Mouse (Mus musculus) stomach, embryonic 15.5 days (tissue): ENCODE data around the gene Gramd1c. TPM values are rescaled to one million over a fixed set of nuclear protein-coding genes. Genes with fewer than 3 reads are reported as not detected.
A peak's percentile ranks its signal among the peaks of the same experiment; 100 is the strongest.

Source experiments
- ATAC-seq: fragments of 200-750 bp; cut with Nextera tagmentation; 2 replicates; pipeline ENCODE4 v1.8.0; 2017; ENCODE audit warnings: low read depth, moderate number of reproducible peaks, moderate TSS enrichment; ENCODE audit not compliant: insufficient read depth, low FRiP score
- H3K27ac ChIP-seq: fragments of 300-500 bp; sonication (generic); 2 replicates; pipeline ENCODE4 v1.5.1; 2015; ENCODE audit warnings: mild to moderate bottlenecking, inconsistent platforms
- H3K27me3 ChIP-seq: fragments of 300-500 bp; sonication (generic); replicated peaks from 2 replicates; pipeline ENCODE4 v1.6.1; 2015; ENCODE audit warnings: inconsistent platforms
- H3K36me3 ChIP-seq: fragments of 300-500 bp; sonication (generic); 2 replicates; pipeline ENCODE4 v1.6.1; 2015; ENCODE audit warnings: inconsistent platforms
- H3K4me1 ChIP-seq: fragments of 300-500 bp; sonication (generic); 2 replicates; pipeline ENCODE4 v1.6.1; 2015; ENCODE audit warnings: inconsistent platforms
- H3K4me2 ChIP-seq: fragments of 300-500 bp; sonication (generic); 2 replicates; pipeline ENCODE4 v1.6.1; 2015; ENCODE audit warnings: mild to moderate bottlenecking, inconsistent platforms
- H3K4me3 ChIP-seq: fragments of 300-500 bp; sonication (generic); replicated peaks from 2 replicates; pipeline ENCODE4 v1.5.1; 2015; ENCODE audit warnings: inconsistent platforms
- H3K9ac ChIP-seq: fragments of 300-500 bp; sonication (generic); 2 replicates; pipeline ENCODE4 v1.6.1; 2015; ENCODE audit warnings: inconsistent platforms
- H3K9me3 ChIP-seq: fragments of 300-500 bp; sonication (generic); 2 replicates; pipeline ENCODE4 v1.6.1; 2016; ENCODE audit warnings: inconsistent platforms
- WGBS: fragments of 180-500 bp; shearing (Covaris S2); methylation state at CpG from one replicate; pipeline ENCODE4 v1.1.7; 2015; 5-methylcytosine and 5-hydroxymethylcytosine counted together
- polyA plus RNA-seq: library from polyadenylated mRNA; unstranded; fragments of >200 nt; fragmentation: Nextera tagmentation; extraction: Ambion mirVana; gene quantifications from 2 replicates; pipeline ENCODE4 v1.2.1, GENCODE M21; 2015

Gramd1c gene
- polyA plus RNA-seq, 1 experiment from 2014 or later: 6.6 TPM

DNA sequence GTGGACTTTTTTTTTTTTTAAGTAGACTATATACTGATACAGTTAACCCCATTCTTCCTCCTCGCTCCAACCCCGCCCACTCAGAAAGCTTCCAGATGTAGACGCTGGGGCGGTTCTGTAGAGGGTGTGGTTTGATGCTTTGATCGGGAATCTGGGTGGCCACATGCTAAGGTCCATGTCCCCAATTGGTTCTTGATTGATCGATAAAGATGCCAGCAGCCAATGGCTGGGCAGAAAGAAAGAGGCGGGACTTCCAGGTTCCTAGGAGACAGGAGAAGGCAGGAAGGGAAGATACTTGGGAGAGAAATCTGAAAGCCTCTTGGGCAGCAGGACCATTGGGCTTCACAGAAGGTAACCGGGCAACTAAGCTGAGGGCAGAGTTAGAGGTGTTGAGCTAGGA, 7.4 kb downstream of the Gramd1c start:
- H3K36me3 ChIP-seq: no peaks in the 10 kb centered on the region

DNA sequence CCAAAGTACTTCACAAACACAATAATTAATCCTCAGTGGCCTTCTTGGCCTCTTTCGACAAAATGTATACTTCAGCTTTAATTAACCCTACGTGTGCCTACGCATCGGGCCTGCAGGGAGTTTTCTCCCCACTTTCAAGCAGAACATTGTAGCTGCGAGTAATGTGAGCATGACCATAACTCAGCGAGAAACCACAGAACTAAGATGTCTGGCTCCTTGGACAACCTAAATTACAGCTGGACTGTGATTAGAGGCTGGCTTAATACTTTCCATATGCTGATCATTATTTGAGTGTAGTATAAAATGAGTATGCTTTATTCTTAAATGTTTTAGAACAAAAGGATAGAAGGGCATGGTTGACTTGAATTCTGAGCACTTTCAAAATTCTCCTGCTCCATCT, 9.9 kb downstream of the Gramd1c start:
- no peak overlapping the region for H3K4me2 ChIP-seq
- H3K27ac ChIP-seq: no peak overlapping the region
- H3K4me3 ChIP-seq: no peak overlapping the region
- H3K4me1 ChIP-seq: no peaks in the 10 kb centered on the region
- WGBS: 48% methylated on average over 6 of the region's 6 CpGs
- no peak overlapping the region for H3K9ac ChIP-seq
- H3K9me3 ChIP-seq: no peaks in the 10 kb centered on the region
- no peak for ATAC-seq
- H3K27me3 ChIP-seq: no peaks in the 10 kb centered on the region
- no peaks in the 10 kb centered on the region for H3K36me3 ChIP-seq

More for the DNA sequence above, 7.4 kb downstream of the Gramd1c start:
- H3K27me3 ChIP-seq: no peaks in the 10 kb centered on the region
- no peak for ATAC-seq
- 0 out of 2 replicates have a peak, but pooled peaks cover 3% of the 10 kb centered on the region for H3K4me1 ChIP-seq
- 63% methylated on average over 8 of the region's 8 CpGs for WGBS
- no peak overlapping the region for H3K4me3 ChIP-seq
- no peak overlapping the region for H3K4me2 ChIP-seq
- H3K9ac ChIP-seq: no peak overlapping the region
- no peak overlapping the region for H3K27ac ChIP-seq
- no peaks in the 10 kb centered on the region for H3K9me3 ChIP-seq

DNA sequence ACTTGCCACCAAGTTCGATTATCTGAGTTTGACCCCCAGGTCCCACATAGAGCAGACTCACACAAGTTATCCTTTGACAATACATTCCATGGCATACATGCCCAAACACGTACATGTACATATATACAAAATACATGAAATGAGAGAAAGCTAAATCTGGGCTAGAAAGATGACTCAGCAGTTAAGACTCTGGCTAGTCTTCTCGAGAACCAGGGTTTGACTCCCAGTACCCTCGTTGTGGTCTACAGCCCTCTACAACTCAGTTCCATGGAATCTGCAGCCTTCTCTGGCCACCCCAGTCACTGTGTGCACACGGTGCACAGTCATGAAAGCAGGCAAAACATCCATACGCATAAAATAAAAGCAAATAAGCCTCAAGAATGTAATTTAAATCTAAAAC, 10.8 kb downstream of the Gramd1c start:
- Histone ChIP-seq H3K4me1 (no peaks in the 10 kb centered on the region), H3K27me3 (no peaks in the 10 kb centered on the region), H3K36me3 (no peaks in the 10 kb centered on the region), H3K27ac (no peak overlapping the region), H3K9me3 (no peaks in the 10 kb centered on the region), H3K9ac (no peak overlapping the region), H3K4me2 (no peak overlapping the region), H3K4me3 (no peak overlapping the region)
- WGBS: 74% methylated on average over 6 of the region's 6 CpGs
- ATAC-seq: no peak

DNA sequence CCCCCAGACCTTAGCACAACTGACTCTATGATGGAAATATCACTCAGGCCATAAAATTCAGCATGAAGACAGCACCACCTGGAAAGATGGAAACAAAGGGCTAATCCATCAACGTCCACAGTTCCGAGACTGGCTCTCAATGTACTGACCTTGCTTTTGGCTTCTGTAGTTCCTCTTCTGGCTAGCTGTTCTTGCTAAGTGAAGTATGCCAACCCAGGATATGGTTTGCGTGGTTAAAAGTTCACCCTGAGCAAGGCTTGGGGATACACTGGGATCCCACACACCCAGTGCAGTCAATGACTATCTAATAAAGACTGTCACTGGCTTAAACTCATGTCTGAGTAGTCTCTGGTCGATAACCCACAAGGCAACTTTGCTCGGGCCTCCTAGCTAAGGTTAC, 13.0 kb downstream of the Gramd1c start:
- no peak overlapping the region for H3K27ac ChIP-seq
- 77% methylated on average over 5 of the region's 5 CpGs for WGBS
- H3K4me3 ChIP-seq: no peak overlapping the region
- H3K4me2 ChIP-seq: no peak overlapping the region
- no peaks in the 10 kb centered on the region for H3K27me3 ChIP-seq
- no peak overlapping the region for H3K9ac ChIP-seq
- no peaks in the 10 kb centered on the region for H3K9me3 ChIP-seq
- H3K36me3 ChIP-seq: no peaks in the 10 kb centered on the region
- no peaks in the 10 kb centered on the region for H3K4me1 ChIP-seq
- no peak for ATAC-seq

DNA sequence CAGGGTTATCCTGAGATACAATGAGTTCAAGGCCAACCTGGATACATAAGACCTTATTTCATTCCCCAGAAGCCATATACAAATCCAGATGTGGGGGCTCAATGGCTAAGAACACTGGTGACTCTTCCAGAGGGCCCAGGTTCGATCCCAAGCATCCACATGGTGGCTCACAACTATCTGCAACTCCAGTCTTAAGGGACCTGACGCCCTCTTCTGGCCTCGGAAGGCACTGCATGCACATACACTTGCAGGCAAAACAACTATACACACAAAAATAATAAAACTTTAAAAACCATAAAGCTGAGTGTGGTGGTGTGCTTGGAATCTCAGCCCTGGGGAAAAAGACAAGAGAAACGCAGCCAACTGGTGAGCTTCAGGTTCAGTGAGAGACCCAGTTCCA, 24.0 kb downstream of the Gramd1c start:
- 78% methylated on average over 4 of the region's 4 CpGs for WGBS
- no peaks in the 10 kb centered on the region for H3K4me1 ChIP-seq
- no peak for ATAC-seq
- no peak overlapping the region for H3K9ac ChIP-seq
- no peaks in the 10 kb centered on the region for H3K27me3 ChIP-seq
- H3K4me3 ChIP-seq: no peak overlapping the region
- H3K9me3 ChIP-seq: no peaks in the 10 kb centered on the region
- H3K4me2 ChIP-seq: no peak overlapping the region
- no peaks in the 10 kb centered on the region for H3K36me3 ChIP-seq
- H3K27ac ChIP-seq: no peak overlapping the region

DNA sequence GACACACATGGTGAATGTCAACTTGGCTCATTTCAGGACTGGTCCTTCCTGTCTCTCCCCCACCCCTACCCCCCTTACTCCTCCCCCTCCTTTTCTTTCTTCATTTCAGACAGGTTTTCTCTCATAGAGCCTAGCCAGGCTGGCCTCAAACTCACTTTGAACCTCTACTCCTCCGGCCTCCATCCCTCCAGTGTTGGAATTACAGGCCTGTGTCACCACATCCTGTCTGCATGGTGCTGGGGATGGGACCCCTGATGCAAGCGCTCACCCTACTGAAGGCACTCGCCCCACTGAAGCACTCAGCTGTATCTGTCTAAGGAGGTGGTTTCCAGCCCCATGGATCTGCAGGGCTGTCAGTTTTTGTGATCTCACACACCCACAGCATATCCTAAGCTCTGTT, 27.9 kb downstream of the Gramd1c start:
- Histone ChIP-seq H3K4me3 (no peak overlapping the region), H3K4me2 (no peak overlapping the region), H3K27me3 (no peaks in the 10 kb centered on the region), H3K27ac (no peak overlapping the region), H3K4me1 (no peaks in the 10 kb centered on the region), H3K9ac (no peak overlapping the region), H3K36me3 (no peaks in the 10 kb centered on the region), H3K9me3 (no peaks in the 10 kb centered on the region)
- no peak for ATAC-seq
- WGBS: 74% methylated on average over 3 of the region's 3 CpGs

DNA sequence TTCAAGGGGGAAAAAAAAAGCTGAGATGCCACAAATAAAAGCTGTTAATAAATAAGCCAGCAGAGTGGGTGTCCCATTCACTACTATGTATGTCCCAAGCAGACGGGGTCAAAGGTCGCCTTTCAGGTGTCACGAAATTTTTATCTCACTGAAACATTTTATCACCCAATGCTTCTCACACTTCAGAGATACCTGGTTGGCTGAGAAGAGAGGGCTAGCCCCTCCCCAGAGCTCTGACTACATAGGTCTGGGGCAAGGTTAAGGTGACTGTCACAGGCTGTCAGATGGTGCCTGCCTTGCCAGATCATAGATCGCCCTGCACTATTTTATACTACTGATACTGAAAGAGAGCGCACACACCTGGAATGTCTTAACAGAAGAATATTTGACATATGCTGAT, 29.8 kb downstream of the Gramd1c start:
- H3K36me3 ChIP-seq: no peaks in the 10 kb centered on the region
- no peak overlapping the region for H3K9ac ChIP-seq
- H3K27me3 ChIP-seq: no peaks in the 10 kb centered on the region
- no peak overlapping the region for H3K27ac ChIP-seq
- H3K4me3 ChIP-seq: no peak overlapping the region
- 75% methylated on average over 5 of the region's 5 CpGs for WGBS
- H3K4me1 ChIP-seq: no peaks in the 10 kb centered on the region
- no peak for ATAC-seq
- H3K4me2 ChIP-seq: no peak overlapping the region
- no peaks in the 10 kb centered on the region for H3K9me3 ChIP-seq

DNA sequence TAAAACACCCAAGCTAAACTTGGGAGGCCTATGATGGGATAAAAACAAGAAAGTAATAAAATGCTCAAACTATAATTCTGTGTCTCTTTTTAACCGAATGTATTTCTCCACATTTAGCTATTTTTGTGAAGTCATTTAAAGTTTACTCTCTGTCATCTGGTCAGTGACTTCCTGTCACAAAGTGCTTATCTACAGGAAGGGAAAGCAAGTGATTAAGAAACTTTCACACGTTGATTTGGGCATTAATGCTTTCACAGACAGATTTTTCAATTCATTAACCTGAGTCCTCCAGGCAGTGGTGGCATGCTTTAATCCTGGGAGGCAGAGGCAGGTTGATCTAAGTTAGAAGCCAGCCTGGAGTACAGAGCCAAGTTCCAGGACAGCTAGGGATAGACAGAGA, 33.9 kb downstream of the Gramd1c start:
- H3K9me3 ChIP-seq: no peaks in the 10 kb centered on the region
- 36% methylated on average over 2 of the region's 2 CpGs for WGBS
- no peaks in the 10 kb centered on the region for H3K36me3 ChIP-seq
- H3K27me3 ChIP-seq: no peaks in the 10 kb centered on the region
- H3K4me3 ChIP-seq: no peak overlapping the region
- H3K4me2 ChIP-seq: no peak overlapping the region
- H3K4me1 ChIP-seq: no peaks in the 10 kb centered on the region
- no peak overlapping the region for H3K27ac ChIP-seq
- H3K9ac ChIP-seq: no peak overlapping the region
- ATAC-seq: no peak

DNA sequence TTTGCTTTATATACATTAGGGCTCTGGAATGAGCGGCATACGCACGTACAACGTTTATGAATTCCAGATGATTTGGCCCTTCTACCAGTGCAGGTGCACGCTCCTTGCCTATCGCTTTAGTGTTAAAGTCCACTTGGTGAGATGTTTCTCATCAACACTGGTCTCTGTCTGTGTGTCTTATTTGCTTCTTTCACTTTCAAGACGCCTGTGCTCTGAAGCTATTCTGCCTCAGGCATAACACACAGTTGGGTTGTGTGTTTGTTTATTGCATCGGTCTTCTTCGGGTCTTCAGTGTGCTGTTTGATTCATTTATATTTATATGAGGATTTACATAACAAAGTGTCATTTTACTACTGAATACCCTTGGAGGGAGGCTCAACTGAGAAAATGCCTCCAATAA, 36.3 kb downstream of the Gramd1c start:
- H3K27me3 ChIP-seq: no peaks in the 10 kb centered on the region
- H3K9me3 ChIP-seq: no peaks in the 10 kb centered on the region
- 56% methylated on average over 9 of the region's 9 CpGs for WGBS
- ATAC-seq: no peak
- no peak overlapping the region for H3K4me2 ChIP-seq
- no peak overlapping the region for H3K27ac ChIP-seq
- H3K36me3 ChIP-seq: no peaks in the 10 kb centered on the region
- no peak overlapping the region for H3K9ac ChIP-seq
- no peaks in the 10 kb centered on the region for H3K4me1 ChIP-seq
- H3K4me3 ChIP-seq: no peak overlapping the region

DNA sequence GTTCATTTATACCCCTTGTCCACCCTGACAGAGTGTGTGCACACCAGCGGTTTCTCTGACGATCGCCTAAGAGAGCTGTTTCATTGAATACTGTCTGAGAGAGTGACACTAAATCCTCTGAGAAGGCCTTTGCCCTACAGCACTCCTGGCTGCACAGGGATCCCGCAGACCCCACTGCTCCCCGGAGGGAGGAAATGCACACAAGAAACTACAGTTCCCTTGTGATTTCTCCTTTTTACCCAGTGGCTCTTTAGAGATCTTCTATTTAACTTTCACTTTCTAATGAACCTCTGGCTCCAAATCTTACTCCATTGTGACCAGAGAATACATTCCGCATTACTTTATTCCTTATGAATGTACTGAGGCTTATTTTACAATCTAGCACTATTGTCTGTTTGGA, 36.9 kb downstream of the Gramd1c start:
- H3K27me3 ChIP-seq: no peaks in the 10 kb centered on the region
- H3K4me3 ChIP-seq: no peak overlapping the region
- 67% methylated on average over 6 of the region's 6 CpGs for WGBS
- H3K36me3 ChIP-seq: no peaks in the 10 kb centered on the region
- H3K4me1 ChIP-seq: no peaks in the 10 kb centered on the region
- H3K4me2 ChIP-seq: no peak overlapping the region
- H3K27ac ChIP-seq: no peak overlapping the region; the same call in 1 of the 2 replicates
- H3K9ac ChIP-seq: no peak overlapping the region
- no peak for ATAC-seq
- H3K9me3 ChIP-seq: no peaks in the 10 kb centered on the region

DNA sequence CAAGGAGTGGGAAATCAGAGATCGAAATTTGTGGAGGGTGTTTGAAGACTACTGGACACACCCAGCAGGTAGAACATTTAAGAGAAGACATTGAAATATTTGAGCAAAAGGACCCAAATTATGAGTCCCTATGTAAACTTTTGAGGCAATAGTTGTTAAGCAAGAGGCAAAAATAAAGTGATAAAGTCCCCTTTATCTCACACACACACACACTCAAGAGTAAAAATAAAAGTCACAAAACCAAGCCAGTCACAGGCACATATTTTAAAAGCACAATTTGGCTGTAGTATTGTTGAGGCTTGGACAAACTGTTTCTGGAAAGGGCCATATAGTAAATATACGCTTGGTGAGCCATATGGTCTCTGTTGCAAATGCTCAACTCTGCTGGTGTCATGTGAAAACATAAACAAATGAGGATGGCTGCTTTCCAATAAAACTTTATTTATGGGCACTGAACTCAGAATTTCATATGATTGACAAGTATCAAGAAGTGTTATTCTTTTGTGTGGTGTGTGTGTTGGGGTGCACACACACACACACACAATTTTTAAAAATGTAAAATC, 44.1 kb downstream of the Gramd1c start:
- H3K27me3 ChIP-seq: no peaks in the 10 kb centered on the region
- H3K4me3 ChIP-seq: no peak overlapping the region
- H3K36me3 ChIP-seq: no peaks in the 10 kb centered on the region
- H3K27ac ChIP-seq: no peak overlapping the region
- no peak overlapping the region for H3K4me2 ChIP-seq
- WGBS: 71% methylated on average over 2 of the region's 2 CpGs
- no peaks in the 10 kb centered on the region for H3K9me3 ChIP-seq
- H3K4me1 ChIP-seq: no peaks in the 10 kb centered on the region
- ATAC-seq: no peak
- no peak overlapping the region for H3K9ac ChIP-seq

DNA sequence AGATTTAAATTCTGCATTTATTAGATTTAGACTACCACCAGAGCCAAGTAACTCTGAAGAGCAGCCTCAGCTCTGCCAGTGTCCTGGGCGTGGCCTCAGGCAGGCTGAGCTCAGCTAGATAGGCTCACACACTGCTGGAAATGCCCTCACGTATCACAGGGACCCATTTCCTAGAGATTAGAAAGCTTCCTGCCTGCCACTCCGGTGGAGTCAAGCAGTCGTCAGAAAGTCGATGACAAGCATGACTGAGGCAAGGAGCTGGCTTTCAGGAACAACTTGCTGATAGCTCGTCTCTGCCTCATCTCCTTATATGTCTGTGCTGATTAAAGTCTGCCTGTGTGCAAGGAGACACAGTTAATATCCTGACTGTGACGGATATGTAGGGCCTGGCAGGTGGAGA, 44.8 kb downstream of the Gramd1c start:
- Histone ChIP-seq H3K4me1 (no peaks in the 10 kb centered on the region), H3K36me3 (no peaks in the 10 kb centered on the region), H3K9ac (no peak overlapping the region), H3K27me3 (no peaks in the 10 kb centered on the region), H3K4me2 (no peak overlapping the region), H3K27ac (no peak overlapping the region), H3K9me3 (no peaks in the 10 kb centered on the region), H3K4me3 (no peak overlapping the region)
- WGBS: 48% methylated on average over 7 of the region's 7 CpGs
- ATAC-seq: peak; percentile 83

DNA sequence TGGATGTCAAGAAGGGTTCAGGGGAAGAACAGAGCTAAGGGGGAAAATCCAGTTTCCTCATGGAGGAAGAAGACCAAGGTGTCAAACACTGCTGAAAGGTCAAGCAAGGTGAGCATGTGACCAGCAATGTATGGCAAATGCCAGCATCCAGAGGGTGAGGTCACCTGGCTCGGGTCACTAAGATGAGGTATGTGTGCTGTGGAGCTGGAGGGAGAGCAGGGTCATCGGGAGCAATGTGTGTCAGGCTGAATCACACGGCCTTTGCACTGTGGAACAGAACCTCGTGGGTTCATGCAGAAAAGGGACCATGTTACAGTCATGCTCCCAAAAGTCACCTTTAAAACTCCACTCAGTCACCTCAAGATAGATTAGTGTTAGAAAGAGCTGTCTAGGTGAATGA, 45.4 kb downstream of the Gramd1c start:
- WGBS: 86% methylated on average over 4 of the region's 4 CpGs
- no peak overlapping the region for H3K4me3 ChIP-seq
- no peaks in the 10 kb centered on the region for H3K36me3 ChIP-seq
- no peak overlapping the region for H3K9ac ChIP-seq
- ATAC-seq: no peak; the same call in 1 of the 2 replicates
- no peaks in the 10 kb centered on the region for H3K9me3 ChIP-seq
- H3K4me2 ChIP-seq: no peak overlapping the region
- no peaks in the 10 kb centered on the region for H3K27me3 ChIP-seq
- H3K4me1 ChIP-seq: no peaks in the 10 kb centered on the region
- H3K27ac ChIP-seq: no peak overlapping the region
